20 mouse cellular contexts compared by ENCODE assay signal in genomic region chr1:157328068-157328467, GRCm38 (mm10).
DNase-seq lines count a peak whose midpoint lies in the region; TF ChIP-seq lines count a peak whose summit lies in the region.
"Had no signal": no experiment of that assay in that cellular context is flagged by ENCODE, and none has a peak within 500 bp of the region (broad histone marks: within the 10 kb centered on the region; RNA-seq: fewer than 3 reads in every experiment).

No protein-coding gene starts in this region.

- H3K4me3 ChIP-seq in CH12.LX (replicated peaks in 1 of 3; ENCODE audit: low read depth in 2 of 3, low read length in 2 of 3, poor library complexity in 1 of 3) (no peak overlapping the region), myocyte (no peak overlapping the region)

- H3K79me2 ChIP-seq in CH12.LX (replicated peaks; ENCODE audit: control insufficient read depth, extremely low read depth, insufficient read depth, poor library complexity, severe bottlenecking) = no peaks in the 10 kb centered on the region
- peaks cover 20% of the 10 kb centered on the region for H3K79me2 ChIP-seq in myocyte (ENCODE audit: control insufficient read depth, insufficient read depth)

- H3K9ac ChIP-seq in CH12.LX (ENCODE audit: insufficient read depth, low read depth) = no peak overlapping the region

- TF ChIP-seq POLR2A in CH12.LX (IDR thresholded peaks at IDR 0.05; ENCODE audit: low read depth, low read length) (no peak), myocyte (IDR thresholded peaks at IDR 0.05; ENCODE audit: insufficient read length, low read depth) (no peak)

- dilution Hi-C loops in CH12.LX (cut with MboI; ENCODE audit: extremely low pct_ligation_motif_present, extremely low pct_unique_long_range_greater_than_20kb, low sequenced_read_pairs) = no loop called here

- H3K27me3 ChIP-seq in CH12.LX (replicated peaks) (no peaks in the 10 kb centered on the region), myocyte (ENCODE audit: control insufficient read depth, insufficient read depth, insufficient read length) (no peaks in the 10 kb centered on the region)
- H3K27me3 ChIP-seq: Patski had no signal

- TF ChIP-seq CTCF in CH12.LX (conservative IDR thresholded peaks at IDR 0.05 in 1 of 2, IDR thresholded peaks at IDR 0.05 in 1 of 2; ENCODE audit: low read depth in 2 of 2, low read length in 2 of 2) = no peak

- no peak overlapping the region for H3K27ac ChIP-seq in CH12.LX (ENCODE audit: insufficient read depth, low read depth)

- in situ Hi-C loops in CH12.LX (cut with MboI; ENCODE audit: low pct_ligation_motif_present, low pct_unique_long_range_greater_than_20kb, low sequenced_read_pairs) = no loop called here

- TF ChIP-seq RAD21 in CH12.LX (IDR thresholded peaks at IDR 0.05; ENCODE audit: low read depth, low read length) = no peak

- H3K36me3 ChIP-seq in CH12.LX (replicated peaks in 1 of 2; ENCODE audit: control insufficient read depth in 1 of 2, insufficient read depth in 1 of 2, low read length in 1 of 2) = no peaks in the 10 kb centered on the region
- H3K36me3 ChIP-seq in myocyte (ENCODE audit: control insufficient read depth, insufficient read depth) = no peaks in the 10 kb centered on the region
- H3K36me3 ChIP-seq: G1E had no signal

- H3K9me3 ChIP-seq in CH12.LX (replicated peaks; ENCODE audit: low read length) = no peaks in the 10 kb centered on the region
- H3K9me3 ChIP-seq: G1E had no signal

- DNase-seq in A20 (ENCODE audit: low read depth, low spot score) (peak; percentile 30), CH12.LX (ENCODE audit: extremely low read depth) (no peak)
- no peak for DNase-seq in B cell, adult 2 months
- no peak for DNase-seq in thymus, postnatal 10 days (ENCODE audit: low spot score in 2 of 2)
- DNase-seq in gastrocnemius, postnatal 25 days = no peak
- DNase-seq: adrenal gland, adult 2 months; adrenal gland, adult 8-10 months; adrenal gland, postnatal 10 days; adrenal gland, postnatal 14 days; adrenal gland, postnatal 25 days; adrenal gland, postnatal 36 days; cerebellum, adult 11 months; cerebellum, adult 11-12 months; cerebellum, adult 18-20 months; cerebellum, adult 2 months; cerebellum, adult 8-10 months; cerebellum, adult 9-10 months had no signal

- peak; percentile 51; the same call in 1 of the 2 replicates for TF ChIP-seq EP300 in CH12.LX (IDR thresholded peaks at IDR 0.05; ENCODE audit: low read length)

- H3ac ChIP-seq in myocyte (ENCODE audit: control insufficient read depth, insufficient read length) = no peak overlapping the region

- peaks cover 0 to 21% of the 10 kb centered on the region in 2 experiments; a peak in 2 of 4 replicates for H3K4me1 ChIP-seq in CH12.LX (ENCODE audit: control insufficient read depth in 1 of 2, insufficient read depth in 2 of 2)

- H3K4me2 ChIP-seq in CH12.LX (ENCODE audit: insufficient read depth, low read depth, poor library complexity, severe bottlenecking) (peak overlapping the region; percentile 50; the same call in 1 of the 2 replicates), myocyte (ENCODE audit: low read depth) (peak overlapping the region; percentile 32)

TF ChIP-seq in CH12.LX, 34 proteins besides CTCF, POLR2A, EP300 and RAD21:
- peak; percentile 31; the same call in 1 of the 2 replicates for TF ChIP-seq IRF4 (IDR thresholded peaks at IDR 0.05; ENCODE audit: low read depth, low read length)
- TF ChIP-seq TBP (conservative IDR thresholded peaks at IDR 0.05; ENCODE audit: low read depth, low read length) = 0 out of 2 replicates have a peak, but pooled peaks have one; percentile 31
- TF ChIP-seq RCOR1 (conservative IDR thresholded peaks at IDR 0.05; ENCODE audit: low read depth, low read length) = 0 out of 2 replicates have a peak, but pooled peaks have one; percentile 54
- 0 out of 2 replicates have a peak, but pooled peaks have one; percentile 15 for TF ChIP-seq MAFK (IDR thresholded peaks at IDR 0.05; ENCODE audit: insufficient replicate concordance, low read length)
- TF ChIP-seq JUND (conservative IDR thresholded peaks at IDR 0.05; ENCODE audit: low read depth, low read length) = no peak
- 0 out of 2 replicates have a peak, but pooled peaks have one; percentile 24 for TF ChIP-seq E2F4 (IDR thresholded peaks at IDR 0.05; ENCODE audit: insufficient replicate concordance, low read depth, low read length)
TF ChIP-seq in CH12.LX: peak in this region for 5.

TF ChIP-seq in myocyte, 11 proteins besides CTCF, POLR2A, EP300 and RAD21:
- TF ChIP-seq MAX (IDR thresholded peaks at IDR 0.05; ENCODE audit: low read depth) = no peak
- no peak for TF ChIP-seq CEBPB (IDR thresholded peaks at IDR 0.05; ENCODE audit: insufficient read depth, poor library complexity, severe bottlenecking)
- no peak for TF ChIP-seq USF1 (IDR thresholded peaks at IDR 0.05; ENCODE audit: low read depth)
- TF ChIP-seq SRF (IDR thresholded peaks at IDR 0.05; ENCODE audit: control insufficient read depth, insufficient read length, low read depth) = no peak
- TF ChIP-seq MYOG (IDR thresholded peaks at IDR 0.05; ENCODE audit: control insufficient read depth in 1 of 3, insufficient read depth in 1 of 3, insufficient read length in 2 of 3, low read depth in 2 of 3) = no peak
- TF ChIP-seq E2F4 (IDR thresholded peaks at IDR 0.05; ENCODE audit: insufficient read depth) = no peak
- TF ChIP-seq REST (IDR thresholded peaks at IDR 0.05; ENCODE audit: insufficient read depth, insufficient read length) = no peak
- no peak for TF ChIP-seq POLR2AphosphoS2 (IDR thresholded peaks at IDR 0.05; ENCODE audit: insufficient read length, low read depth)
- no peak for TF ChIP-seq TCF12 (IDR thresholded peaks at IDR 0.05; ENCODE audit: insufficient read depth, poor library complexity, severe bottlenecking)
- TF ChIP-seq TCF3 (IDR thresholded peaks at IDR 0.05; ENCODE audit: insufficient read length, low read depth) = no peak
- TF ChIP-seq MYOD1 (IDR thresholded peaks at IDR 0.05; ENCODE audit: control insufficient read depth in 1 of 3, insufficient read length in 2 of 3, low read depth in 2 of 3) = no peak
TF ChIP-seq in myocyte: peak in this region for 0.
